Mouse (Mus musculus) small intestine, adult 2 months (tissue): ENCODE measurements around the gene Dnajc22. TPM values are rescaled to one million over a fixed set of nuclear protein-coding genes. Genes with fewer than 3 reads are reported as not detected.

ENCODE experiments used
- H3K27ac ChIP-seq: fragments of 200-500 bp; 2 replicates; pipeline ENCODE4 v1.5.1; 2012; ENCODE audit warnings: low read depth, low read length, control low read depth, inconsistent platforms; ENCODE audit not compliant: insufficient read depth
- H3K27me3 ChIP-seq: fragments of 200-500 bp; 2 replicates; pipeline ENCODE4 v1.6.1; 2012; ENCODE audit warnings: mild to moderate bottlenecking, moderate library complexity, low read length, inconsistent platforms; ENCODE audit not compliant: control insufficient read depth, insufficient read depth
- H3K36me3 ChIP-seq: fragments of 200-500 bp; 2 replicates; pipeline ENCODE4 v1.6.1; 2012; ENCODE audit warnings: mild to moderate bottlenecking, low read length, control low read depth, inconsistent platforms; ENCODE audit not compliant: control insufficient read depth, insufficient read depth
- H3K4me1 ChIP-seq: fragments of 200-500 bp; 2 replicates; pipeline ENCODE4 v1.6.1; 2012; ENCODE audit warnings: low read length, inconsistent platforms, mixed read lengths; ENCODE audit not compliant: control insufficient read depth, insufficient read depth, insufficient read length
- H3K4me3 ChIP-seq: fragments of 200-500 bp; 2 replicates; pipeline ENCODE4 v1.5.1; 2012; ENCODE audit warnings: low read depth, mild to moderate bottlenecking, control low read depth, inconsistent platforms, low read length, moderate library complexity
- CTCF ChIP-seq: fragments of 200-500 bp; IDR thresholded peaks from 2 replicates; pipeline ENCODE4 v1.5.1; 2012; ENCODE audit warnings: low read depth, mild to moderate bottlenecking, control low read depth, inconsistent platforms, low read length, moderate library complexity, mixed read lengths; ENCODE audit not compliant: insufficient replicate concordance, insufficient read length; ENCODE audit errors: extremely low read depth
- POLR2A ChIP-seq: fragments of 200-500 bp; IDR thresholded peaks from 2 replicates; pipeline ENCODE4 v1.6.1; 2012; ENCODE audit warnings: low read depth, mild to moderate bottlenecking, control low read depth, inconsistent platforms, low read length, moderate library complexity
- WGBS: fragments of 180-500 bp; shearing (Covaris S2); methylation state at CpG from one replicate; pipeline ENCODE4 v1.1.7; 2018; 5-methylcytosine and 5-hydroxymethylcytosine counted together
- polyA plus RNA-seq: library from polyadenylated mRNA; depleted of rRNA; stranded (reverse); fragments of >200 nt; gene quantifications from 2 replicates; pipeline ENCODE4 v1.2.3, GENCODE M21; 2012

The Dnajc22 gene
- polyA plus RNA-seq, 1 experiment: 43.2 TPM

- Histone ChIP-seq H3K27me3 (peaks cover 16% of the 10 kb centered on the region), H3K36me3 (peaks cover 1% of the 10 kb centered on the region; the same call in 1 of the 2 replicates), H3K4me3 (no peak overlapping the region), H3K27ac (no peak overlapping the region), H3K4me1 (peaks cover 17% of the 10 kb centered on the region)
- no peak for TF ChIP-seq CTCF
- TF ChIP-seq POLR2A: no peak
- WGBS: 83% methylated on average over 4 of the region's 4 CpGs
Measured at GRCm38 (mm10) chr15:99085997-99086396, 7.0 kb upstream of the Dnajc22 start.

GRCm38 (mm10) chr15:99087253-99088075, 5.5 kb upstream of the Dnajc22 start, which contains the start of gene C1ql4:
Gene C1ql4 (minus strand): TSS chr15:99087817.
- Histone ChIP-seq H3K4me3 (peak within 1 kb of the TSS; percentile 21), H3K36me3 (no peaks in the 10 kb centered on the region), H3K27ac (no peak within 1 kb of the TSS), H3K27me3 (peaks cover 16% of the 10 kb centered on the region), H3K4me1 (peaks cover 17% of the 10 kb centered on the region)
- WGBS: 26% methylated on average over 60 of the region's 60 CpGs
- TF ChIP-seq CTCF: peak; percentile 21; the same call in 1 of the 2 replicates
- TF ChIP-seq POLR2A: no peak

- TF ChIP-seq CTCF: peak; percentile 70
- no peak for TF ChIP-seq POLR2A
- H3K36me3 ChIP-seq: no peaks in the 10 kb centered on the region
- H3K4me1 ChIP-seq: peaks cover 17% of the 10 kb centered on the region
- peaks cover 22% of the 10 kb centered on the region for H3K27me3 ChIP-seq
- H3K27ac ChIP-seq: no peak overlapping the region
- peak overlapping the region; percentile 21 for H3K4me3 ChIP-seq
- WGBS: 2% methylated on average over 27 of the region's 27 CpGs
Measured at GRCm38 (mm10) chr15:99088292-99088691, 4.7 kb upstream of the Dnajc22 start.

- peaks cover 29% of the 10 kb centered on the region for H3K27me3 ChIP-seq
- 42% methylated on average over 14 of the region's 14 CpGs for WGBS
- no peaks in the 10 kb centered on the region for H3K36me3 ChIP-seq
- no peak for TF ChIP-seq POLR2A
- H3K4me1 ChIP-seq: peaks cover 15% of the 10 kb centered on the region
- no peak overlapping the region for H3K27ac ChIP-seq
- H3K4me3 ChIP-seq: peak overlapping the region; percentile 18; the same call in 1 of the 2 replicates
Measured at GRCm38 (mm10) chr15:99089069-99089468, 3.9 kb upstream of the Dnajc22 start.

- Histone ChIP-seq H3K27me3 (peaks cover 55% of the 10 kb centered on the region), H3K4me3 (peak overlapping the region; percentile 46), H3K36me3 (no peaks in the 10 kb centered on the region), H3K27ac (no peak overlapping the region), H3K4me1 (peaks cover 15% of the 10 kb centered on the region)
- TF ChIP-seq POLR2A (no peak), CTCF (peak; percentile 63; the same call in 1 of the 2 replicates)
- 5% methylated on average over 56 of the region's 56 CpGs for WGBS
Measured at GRCm38 (mm10) chr15:99093291-99094258, 605 bp downstream of the Dnajc22 start.

- H3K27ac ChIP-seq: no peak overlapping the region
- whole genome bisulfite sequencing: 11% methylated on average over 27 of the region's 27 CpGs
- TF ChIP-seq CTCF: no peak
- TF ChIP-seq POLR2A: no peak
- peaks cover 60% of the 10 kb centered on the region for H3K27me3 ChIP-seq
- H3K36me3 ChIP-seq: no peaks in the 10 kb centered on the region
- H3K4me3 ChIP-seq: no peak overlapping the region
- peaks cover 15% of the 10 kb centered on the region for H3K4me1 ChIP-seq
Measured at GRCm38 (mm10) chr15:99094631-99095270, 1.8 kb downstream of the Dnajc22 start.
